Mouse (Mus musculus): ENCODE measurements around the gene Col17a1. TPM values are rescaled to one million over a fixed set of nuclear protein-coding genes. Genes with fewer than 3 reads are reported as not detected.
A peak's percentile ranks its signal among the peaks of the same experiment; 100 is the strongest.

The Col17a1 gene
- total RNA-seq, 2 experiments from 2014 or later = 0.21 to 0.66 TPM

DNA sequence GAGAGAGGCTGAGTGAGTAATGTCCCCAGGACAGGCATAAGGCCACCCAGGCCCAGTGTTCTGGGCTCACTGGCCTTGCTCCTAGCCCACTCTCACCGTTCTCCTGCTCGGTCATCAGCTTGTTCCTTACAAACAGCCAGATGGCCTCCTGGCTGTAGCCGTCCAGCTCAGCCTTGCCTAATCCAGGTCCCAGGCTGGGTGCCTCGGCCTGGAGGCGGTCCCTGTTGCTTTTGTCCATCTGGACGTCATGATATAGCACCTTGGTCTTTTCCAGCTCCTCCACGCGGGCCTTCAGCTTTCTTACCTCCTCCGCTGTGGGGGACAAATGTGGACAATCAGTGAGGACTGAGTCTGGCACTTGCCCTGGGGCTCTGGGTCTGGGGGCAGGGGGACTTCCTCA is 23.5 kb downstream of the Col17a1 start:
- peak in 1 of 2 experiments; percentile 19 for DNase-seq (ENCODE audit: low spot score in 2 of 2)

DNA sequence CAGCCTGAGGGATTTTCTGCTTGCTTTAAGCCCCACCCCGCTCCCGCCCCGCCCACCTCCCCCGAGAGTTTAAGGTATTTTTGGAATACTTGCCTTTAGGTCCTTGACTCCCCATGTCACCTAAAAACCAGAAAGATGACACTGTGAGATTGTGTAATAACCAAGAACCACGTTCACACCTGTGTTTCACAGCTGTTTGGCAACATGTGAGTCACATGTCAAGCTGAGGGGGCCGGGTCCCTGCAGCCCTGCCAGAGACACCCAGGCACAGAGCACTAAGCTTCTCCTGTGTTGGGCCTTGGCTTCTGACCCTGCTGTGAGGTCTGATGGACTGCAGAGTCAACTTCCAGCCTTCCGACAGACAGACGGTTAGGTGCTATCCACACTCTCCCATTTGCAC is 24.3 kb downstream of the Col17a1 start:
- DNase-seq (ENCODE audit: low spot score in 2 of 2) = no peak

DNA sequence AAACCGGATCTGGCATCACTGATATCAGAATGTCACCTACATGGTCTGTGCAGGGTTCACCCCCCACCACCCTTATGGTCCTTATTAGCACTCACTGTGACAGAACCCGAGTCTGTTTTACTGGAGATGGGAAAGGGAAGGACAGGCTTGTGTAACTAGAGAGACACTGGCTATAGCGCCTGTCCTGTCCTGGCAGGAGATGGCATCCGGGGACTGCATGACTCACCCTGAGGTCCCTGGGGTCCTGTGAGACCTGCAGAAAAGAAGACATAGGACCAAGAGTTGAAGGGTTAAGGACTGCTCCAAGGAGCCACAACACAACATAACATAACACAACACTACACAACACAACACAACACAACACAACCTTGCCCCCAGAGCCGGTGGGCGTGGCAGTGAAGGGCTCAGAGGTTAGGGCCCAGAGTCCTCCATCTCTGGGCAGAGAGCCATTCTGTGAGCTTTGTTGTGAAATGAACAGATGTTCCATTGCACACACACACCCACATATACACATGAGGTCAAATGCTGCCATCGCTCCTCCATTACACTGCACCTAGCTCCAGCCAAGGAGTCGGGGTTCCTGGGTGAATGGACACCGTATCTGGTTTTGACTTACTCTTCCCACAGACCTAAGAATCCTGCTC is 32.0 kb downstream of the Col17a1 start:
- no peak for DNase-seq (ENCODE audit: low spot score in 2 of 2)

DNA sequence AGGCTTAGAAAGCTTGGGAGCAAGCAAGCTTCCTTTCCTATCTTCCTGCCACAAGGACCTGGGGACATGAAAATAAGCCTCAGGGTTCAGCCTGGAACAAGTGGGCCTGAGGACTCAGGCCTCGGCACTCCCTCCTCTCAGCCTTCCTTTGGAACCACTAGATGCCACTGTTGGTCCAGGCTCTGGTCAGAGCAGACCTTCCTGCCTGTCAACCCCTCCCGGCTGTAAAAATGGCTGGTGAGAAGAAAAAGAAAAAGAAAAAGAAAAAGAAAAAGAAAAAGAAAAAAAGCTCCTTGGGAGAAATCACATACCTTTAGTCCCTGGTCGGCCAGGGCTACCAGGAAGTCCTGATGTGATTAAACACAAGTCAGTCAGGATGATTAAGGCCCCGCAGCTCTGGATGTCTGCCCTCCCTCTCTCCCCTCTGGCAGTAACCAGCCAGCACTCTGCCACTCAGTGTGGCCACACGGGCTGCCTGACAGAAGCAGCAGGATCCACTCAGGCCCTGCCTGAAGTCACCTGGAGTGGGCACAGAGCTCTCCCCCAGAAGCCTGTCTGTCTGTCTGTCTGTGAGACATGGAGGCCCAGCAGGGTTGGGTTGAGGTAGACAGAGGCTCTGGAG is 32.9 kb downstream of the Col17a1 start:
- peak; percentile 50 to 57 for DNase-seq (ENCODE audit: low spot score in 2 of 2)

DNA sequence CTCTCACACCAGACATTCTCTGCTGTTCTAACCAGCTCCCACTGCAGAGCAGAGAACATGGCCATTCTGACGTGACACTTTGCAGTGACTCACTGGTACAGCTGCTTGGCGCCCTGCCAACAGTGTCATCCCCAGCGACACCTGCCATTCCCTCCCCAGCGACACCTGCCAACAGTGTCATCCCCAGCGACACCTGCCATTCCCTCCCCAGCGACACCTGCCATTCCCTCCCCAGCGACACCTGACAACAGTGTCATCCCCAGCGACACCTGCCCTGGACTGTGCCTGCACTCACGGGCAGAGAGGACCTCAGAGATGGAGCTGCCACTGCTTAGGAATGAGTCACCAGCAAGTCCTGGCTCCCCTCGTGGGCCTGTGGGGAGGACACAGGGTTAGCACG is 37.0 kb downstream of the Col17a1 start:
- DNase-seq (ENCODE audit: low spot score in 2 of 2) = no peak

DNA sequence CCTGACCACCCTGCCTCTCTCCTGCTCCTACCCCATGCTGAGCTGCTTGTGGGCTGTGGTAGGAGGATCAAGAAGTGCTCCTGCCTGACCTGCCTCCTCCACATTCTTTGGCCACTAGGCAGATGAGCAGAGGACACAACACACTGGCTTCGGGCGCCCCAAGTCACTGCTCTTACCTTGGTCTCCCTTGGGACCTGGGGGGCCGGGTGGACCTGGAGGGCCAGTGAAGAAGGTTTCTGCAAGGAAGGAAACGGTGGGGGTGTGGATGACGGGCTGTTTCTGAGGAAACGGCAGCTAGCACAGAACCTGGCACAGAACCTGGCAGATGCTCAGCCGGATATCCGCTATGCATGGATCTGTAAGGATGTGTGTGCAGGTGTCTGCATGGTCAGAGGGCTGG is 38.7 kb downstream of the Col17a1 start:
- DNase-seq (ENCODE audit: low spot score in 2 of 2) = no peak

DNA sequence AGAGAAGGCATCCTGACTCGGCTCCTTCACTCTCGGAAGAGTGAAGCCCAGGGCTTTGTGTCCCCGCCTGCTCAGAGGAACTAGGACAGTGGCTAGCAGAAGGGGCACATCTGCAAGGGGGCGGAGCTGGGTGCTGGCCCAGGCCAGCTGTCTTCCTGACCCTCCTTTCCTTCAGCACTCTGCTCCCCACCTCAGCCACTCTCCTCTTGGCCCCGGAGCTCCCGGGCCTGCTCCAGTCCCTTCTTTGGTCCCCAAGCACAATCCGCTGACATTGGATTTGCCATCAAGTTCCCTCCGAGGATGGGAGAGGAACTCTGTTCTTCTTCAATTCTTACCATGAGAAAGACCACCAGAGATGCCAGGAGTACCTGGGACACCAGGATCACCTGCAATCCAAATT is 39.6 kb downstream of the Col17a1 start:
- no peak for DNase-seq (ENCODE audit: low spot score in 2 of 2)

DNA sequence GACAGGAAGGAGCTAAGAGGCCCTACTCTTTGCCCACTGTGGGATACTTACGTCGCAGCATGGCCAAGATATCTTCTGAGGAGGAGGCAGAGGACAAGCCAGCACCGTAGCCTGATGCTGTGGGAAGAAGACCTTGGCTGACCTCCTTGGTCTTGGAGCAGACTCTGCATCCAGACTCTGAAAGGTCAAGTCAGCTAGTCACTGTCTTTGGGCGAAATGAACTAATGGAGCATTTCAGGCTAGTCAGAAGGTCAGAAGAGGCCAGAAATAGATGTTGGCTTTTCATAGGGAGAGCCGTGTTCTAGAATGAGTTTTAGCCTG is 40.8 kb downstream of the Col17a1 start:
- DNase-seq (ENCODE audit: low spot score in 2 of 2) = no peak

DNA sequence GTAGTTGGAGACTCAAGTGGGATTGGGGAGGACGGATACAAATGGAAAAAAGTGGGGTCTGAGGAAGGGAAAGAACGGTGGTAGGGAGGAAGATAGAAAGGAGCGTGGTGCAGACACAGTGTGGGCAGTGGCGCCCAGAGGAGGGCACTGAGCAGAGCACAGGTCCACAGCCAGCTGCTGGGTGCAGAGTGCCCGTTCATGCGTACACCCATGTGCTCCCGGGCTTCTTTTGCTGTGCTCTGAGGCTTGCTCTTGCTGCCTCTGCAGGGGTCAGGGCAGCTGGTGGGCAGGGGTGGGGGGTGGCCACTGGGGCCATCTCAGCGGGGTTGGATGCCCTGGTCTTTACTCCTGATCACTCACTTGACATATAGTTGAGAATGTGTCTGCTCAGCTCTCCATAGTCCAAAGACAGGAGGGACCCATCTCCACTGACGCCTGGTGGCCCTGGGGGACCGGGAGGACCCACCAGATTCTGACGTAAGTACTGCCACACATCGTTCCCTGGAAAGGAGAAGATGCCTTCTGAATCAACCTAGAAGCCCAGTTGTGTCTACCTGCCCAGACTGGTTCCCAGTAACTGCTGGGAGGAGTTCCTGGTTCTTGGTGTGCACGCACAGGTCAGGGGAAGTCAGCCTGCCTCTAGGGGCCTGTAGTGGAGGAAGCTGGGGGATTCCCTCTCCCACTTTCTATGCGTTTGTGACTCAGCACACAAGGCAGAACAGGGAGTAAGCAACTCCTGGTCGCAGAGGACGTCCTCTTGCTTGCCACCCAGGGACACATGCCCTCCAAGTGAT is 41.3 kb downstream of the Col17a1 start:
- DNase-seq (ENCODE audit: low spot score in 2 of 2) = no peak

DNA sequence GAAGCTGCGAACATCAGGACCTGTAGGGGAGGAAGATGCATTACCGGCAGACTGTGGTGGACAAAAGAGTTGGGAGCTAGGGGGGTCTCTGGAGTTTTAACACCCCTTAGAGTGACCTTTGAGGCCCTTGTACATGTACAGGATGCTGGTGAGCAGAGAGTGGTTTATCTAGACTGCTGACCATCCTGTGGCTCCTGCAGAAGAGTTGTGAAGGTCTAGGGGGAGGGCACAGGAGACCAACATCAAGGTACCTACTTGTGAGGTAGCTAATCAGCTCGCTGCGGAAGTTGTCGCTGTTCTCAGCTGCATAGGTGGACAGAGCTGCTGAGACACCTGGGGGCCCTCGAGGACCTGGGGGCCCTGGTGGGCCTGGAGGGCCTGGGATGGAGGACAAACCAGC is 42.8 kb downstream of the Col17a1 start:
- DNase-seq (ENCODE audit: low spot score in 2 of 2) = no peak

DNA sequence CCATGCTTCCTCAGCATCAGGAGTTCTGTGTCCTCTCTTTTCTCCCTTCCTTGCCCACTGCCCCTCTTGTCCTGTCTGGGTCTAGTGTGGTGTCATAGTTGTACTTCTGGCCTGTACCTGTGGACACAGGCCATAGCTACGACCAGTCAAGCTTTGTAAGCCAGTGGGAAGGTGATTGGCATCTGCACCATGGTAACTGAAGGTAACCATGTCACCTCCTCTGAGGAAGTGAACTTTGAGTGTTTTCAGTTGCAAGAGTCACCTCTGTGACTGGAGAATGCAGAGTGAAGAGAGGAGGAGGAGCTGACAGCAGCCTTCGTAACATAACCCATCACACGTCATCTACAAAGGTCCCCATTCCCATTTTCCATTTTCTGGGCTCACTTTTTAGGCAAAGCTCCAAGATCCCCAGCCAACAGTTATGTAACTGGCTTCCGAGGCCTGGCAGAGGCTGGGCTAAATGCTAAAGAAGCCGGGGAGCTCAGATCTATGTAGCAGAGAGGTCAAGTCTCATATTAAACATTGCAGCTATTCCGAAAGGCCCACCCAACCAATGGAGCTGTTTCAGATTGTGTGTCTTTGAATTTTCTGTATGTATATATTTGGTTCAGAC is 45.3 kb downstream of the Col17a1 start:
- DNase-seq (ENCODE audit: low spot score in 2 of 2) = no peak

DNA sequence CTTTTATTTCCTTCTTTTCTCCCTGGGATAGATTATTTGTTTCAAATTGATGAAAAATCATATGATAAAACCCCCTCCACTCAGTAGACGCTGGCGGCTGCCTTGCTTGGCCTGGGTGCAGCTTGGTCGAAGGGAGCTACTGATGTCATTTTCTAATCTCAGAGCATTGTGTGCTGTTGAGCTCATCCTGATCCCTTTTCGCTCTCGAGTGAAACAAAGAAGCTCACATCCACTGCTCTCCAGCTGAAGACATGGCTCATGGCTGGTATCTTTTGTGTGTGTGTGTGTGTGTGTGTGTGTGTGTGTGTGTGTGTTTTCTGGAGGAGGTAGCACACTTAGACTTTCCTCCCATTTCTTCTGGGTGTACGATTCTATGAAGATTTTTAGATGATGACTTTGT is 46.3 kb downstream of the Col17a1 start:
- DNase-seq (ENCODE audit: low spot score in 2 of 2) = no peak

DNA sequence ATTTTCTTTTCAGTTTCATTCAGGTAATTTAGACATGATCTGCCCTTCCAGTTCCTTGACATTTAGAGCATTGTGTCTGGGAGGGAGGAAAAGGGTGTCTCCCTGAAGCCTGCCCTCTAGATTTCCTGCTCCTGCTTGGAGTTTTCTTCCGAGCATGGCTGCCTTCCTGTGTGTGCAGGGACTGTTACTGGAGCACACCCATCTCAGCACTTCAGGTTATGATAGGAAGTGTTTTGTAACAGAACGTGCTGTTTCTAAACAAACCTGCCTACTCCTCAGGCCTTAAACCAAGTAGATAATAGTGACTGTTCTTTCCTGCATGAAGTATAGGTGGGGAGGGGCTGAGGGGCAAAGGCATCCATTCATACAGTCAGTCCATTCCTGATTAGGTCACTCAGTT is 48.0 kb downstream of the Col17a1 start:
- no peak for DNase-seq (ENCODE audit: low spot score in 2 of 2)

DNA sequence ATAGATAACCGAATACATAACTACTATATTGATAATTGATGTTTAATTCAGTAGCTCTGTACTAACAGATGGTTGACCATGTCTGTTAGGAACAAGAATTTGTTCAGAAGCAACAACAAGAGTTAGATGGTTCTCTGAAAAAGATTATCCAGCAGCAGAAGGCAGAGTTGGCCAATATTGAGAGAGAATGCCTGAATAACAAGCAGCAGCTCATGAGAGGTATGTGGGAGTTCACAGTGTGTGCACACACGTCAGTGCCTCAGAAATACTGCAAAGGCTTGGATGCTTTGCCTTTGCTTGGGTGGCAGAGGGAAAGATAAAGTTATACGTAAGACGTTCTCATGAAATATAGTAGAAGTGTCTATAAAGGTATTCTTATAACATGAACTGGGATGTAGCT is 56.5 kb downstream of the Col17a1 start:
- DNase-seq (ENCODE audit: low spot score in 2 of 2) = no peak

DNA sequence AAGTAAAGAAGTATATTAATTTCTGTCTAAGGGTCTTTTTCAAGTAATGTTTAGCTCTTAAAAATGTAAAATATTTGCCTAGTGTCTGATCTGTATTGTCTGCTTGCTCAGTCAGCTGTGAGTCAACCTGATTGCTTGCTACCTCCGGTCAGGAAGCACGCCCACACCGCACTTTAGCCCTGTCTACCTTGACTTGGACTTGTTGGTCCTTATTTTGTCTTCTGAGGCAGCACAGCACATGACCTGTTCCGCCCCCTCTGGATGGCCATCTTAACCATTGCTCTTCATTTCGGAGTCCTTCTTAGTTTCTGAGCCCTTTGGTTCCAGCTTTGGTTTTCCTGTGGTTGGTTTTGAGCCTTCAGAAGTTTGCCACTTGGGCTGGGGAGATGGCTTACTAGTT is 60.1 kb downstream of the Col17a1 start:
- no peak for DNase-seq (ENCODE audit: low spot score in 2 of 2)

DNA sequence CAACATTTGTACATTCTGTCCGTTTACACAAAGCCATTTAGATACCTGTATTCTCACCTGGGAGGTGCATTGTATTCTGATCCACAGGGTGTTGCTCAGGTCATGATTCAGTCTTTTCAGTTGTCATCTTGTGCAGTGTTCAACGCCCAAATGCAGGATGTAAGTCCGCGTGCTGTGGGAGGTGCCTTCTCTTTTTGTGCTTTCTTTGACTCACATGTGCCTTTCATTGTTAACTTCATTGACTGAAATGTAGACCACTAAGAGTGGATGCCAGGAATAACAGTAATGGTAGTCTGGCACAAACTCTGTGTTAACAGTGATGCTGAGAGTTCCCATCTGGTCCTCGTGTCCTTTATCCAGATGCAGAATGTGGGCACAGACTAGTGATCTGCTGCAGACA is 61.5 kb downstream of the Col17a1 start:
- no peak for DNase-seq (ENCODE audit: low spot score in 2 of 2)

DNA sequence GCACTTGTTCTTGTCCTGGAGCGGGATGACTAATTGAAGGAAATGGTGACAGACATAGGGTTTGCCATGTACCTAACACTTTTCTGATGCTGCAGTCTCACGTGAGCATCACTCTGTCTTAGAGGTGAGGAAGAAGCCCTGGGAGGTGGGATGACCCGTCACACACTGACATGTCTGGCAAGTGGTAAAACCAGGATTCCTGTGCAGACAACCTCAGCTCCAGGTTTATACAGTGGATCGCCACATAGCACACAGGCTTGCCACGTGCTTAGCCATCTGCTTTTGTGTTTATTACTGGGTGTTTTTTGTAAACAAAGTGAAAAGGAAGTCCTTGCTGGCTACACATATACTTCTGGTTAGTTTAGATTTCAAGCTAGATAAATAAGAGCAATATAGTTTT is 62.8 kb downstream of the Col17a1 start:
- DNase-seq (ENCODE audit: low spot score in 2 of 2) = no peak

DNA sequence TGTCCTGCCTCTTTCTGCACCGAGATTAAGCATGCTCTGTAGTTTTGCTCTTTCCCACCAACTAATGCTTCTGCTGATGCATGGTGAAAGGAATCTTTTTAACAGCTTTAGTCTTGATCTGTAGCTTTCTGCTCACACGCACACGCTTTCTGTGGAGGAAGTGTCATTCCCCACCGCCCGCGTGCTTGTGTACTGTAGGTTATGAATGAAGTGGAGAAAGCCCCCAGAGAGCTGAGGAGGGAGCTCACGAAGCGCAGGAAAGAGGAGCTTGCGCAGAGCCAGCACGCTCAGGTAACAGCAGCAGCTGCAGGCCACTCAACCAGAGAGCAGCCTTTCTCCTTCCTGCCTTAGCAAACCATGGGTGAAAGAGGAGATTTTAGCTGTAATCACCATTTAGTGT is 64.4 kb downstream of the Col17a1 start:
- peak; percentile 22 to 44 for DNase-seq (ENCODE audit: low spot score in 2 of 2)

DNA sequence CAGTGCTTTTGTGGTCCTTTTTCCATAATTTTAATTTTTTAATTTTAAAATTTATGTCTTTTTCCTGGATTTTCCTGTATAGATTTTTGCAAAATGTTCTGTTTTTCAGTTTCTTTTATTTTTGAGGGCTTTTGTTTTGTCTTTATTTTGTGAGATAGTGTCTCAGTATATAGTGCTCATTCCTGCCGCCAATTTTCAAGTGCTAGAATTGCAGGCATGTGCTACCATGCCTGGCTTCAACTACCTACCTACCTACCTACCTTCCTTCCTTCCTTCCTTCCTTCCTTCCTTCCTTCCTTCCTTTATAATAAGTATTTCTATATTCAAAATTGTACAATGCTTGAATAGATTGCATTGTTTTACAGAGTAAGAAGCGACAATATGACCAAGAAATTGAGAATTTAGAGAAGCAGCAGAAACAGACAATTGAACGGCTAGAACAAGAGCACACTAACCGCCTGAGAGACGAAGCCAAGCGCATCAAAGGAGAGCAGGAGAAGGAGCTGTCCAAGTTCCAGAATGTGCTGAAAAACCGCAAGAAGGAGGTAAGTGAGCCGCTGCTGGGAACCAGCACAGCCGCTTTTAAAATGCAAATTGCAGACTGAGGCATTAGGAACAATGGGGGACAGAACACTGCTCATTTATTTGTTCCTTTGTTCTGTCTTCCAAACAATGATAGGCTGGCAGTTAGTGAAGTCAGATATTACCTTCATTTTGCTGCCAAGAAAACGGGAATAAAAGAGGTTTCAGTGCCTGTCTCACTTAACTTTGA is 66.8 kb downstream of the Col17a1 start:
- DNase-seq (ENCODE audit: low spot score in 2 of 2) = no peak

DNA sequence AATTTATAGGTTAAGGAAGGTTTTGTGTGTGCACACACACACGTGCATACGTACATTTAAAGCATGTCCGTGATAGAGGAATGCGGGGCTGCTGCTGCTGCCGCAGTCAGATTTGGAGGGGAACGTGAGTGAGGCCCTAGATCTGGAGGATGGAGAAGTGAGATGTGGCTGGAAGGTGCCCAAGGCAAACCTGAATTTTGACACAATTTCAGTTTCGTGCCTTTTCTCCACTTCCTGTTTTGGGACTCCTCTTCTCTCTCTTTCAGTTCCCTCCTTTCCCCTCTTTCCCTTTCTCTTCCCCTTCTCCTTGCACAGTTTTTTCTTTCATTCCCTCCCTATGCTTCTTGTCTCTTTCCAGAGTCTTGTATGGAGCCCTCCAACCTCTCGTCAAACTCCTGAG is 70.4 kb downstream of the Col17a1 start:
- DNase-seq (ENCODE audit: low spot score in 2 of 2) = no peak

DNA sequence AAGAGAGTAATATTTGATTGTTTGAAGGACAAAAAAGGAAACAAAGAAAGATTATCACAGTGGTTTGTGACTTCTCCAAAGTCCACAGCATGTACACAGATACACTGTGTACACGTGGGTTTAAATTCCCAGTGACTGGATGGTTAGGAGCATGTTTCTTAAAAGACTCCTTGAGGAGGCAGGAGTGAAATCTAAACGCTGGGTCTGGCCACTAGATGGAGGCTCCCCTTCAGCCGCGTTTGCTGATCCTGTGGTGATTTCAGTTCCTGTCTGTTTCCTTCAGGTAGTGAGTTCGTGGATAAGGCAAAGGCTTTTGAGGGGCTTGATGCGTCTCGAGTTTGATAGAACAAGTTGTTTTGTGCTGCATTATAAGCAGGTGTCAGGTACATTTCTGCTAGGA is 78.5 kb downstream of the Col17a1 start:
- no peak for DNase-seq (ENCODE audit: low spot score in 2 of 2)

DNA sequence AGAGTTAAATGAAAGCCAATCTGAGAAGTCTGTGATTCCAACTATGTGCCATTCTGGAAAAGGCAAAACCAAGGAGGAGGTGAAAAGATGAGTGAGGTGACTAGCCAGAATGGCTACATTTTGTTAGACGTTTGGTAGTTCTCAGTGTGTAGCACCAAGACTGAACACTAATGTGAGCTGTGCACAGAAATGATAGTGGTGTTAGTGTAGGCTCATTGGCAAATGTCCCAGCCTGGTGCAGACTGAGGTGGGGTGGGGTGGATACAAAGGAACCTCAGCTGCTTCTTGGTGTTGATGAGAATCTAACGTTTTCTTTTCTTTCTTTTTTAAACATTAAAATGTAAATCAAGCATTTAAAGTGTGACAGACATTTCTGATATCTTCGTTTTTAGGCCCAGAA is 83.4 kb downstream of the Col17a1 start:
- no peak for DNase-seq (ENCODE audit: low spot score in 2 of 2)
